Mouse (Mus musculus): ENCODE data around the gene Gramd1b.

The Gramd1b gene

GRCm38 (mm10) chr9:40370151-40370550 lies 161.0 kb downstream of the Gramd1b start:
- DNase-seq (ENCODE audit: low spot score in 2 of 2) = no peak

GRCm38 (mm10) chr9:40366795-40367194 lies 164.4 kb downstream of the Gramd1b start:
- DNase-seq (ENCODE audit: low spot score in 2 of 2) = no peak

- no peak for DNase-seq (ENCODE audit: low spot score in 2 of 2)
Observed at GRCm38 (mm10) chr9:40364312-40364711, 166.9 kb downstream of the Gramd1b start.

GRCm38 (mm10) chr9:40361970-40362369 lies 169.2 kb downstream of the Gramd1b start:
- no peak for DNase-seq (ENCODE audit: low spot score in 2 of 2)

- DNase-seq (ENCODE audit: low spot score in 2 of 2) = no peak
Observed at GRCm38 (mm10) chr9:40358408-40358896, 172.7 kb downstream of the Gramd1b start.

- DNase-seq (ENCODE audit: low spot score in 2 of 2) = no peak
Observed at GRCm38 (mm10) chr9:40356768-40357446, 174.3 kb downstream of the Gramd1b start.

GRCm38 (mm10) chr9:40356368-40356767 lies 174.8 kb downstream of the Gramd1b start:
- DNase-seq (ENCODE audit: low spot score in 2 of 2) = no peak

- no peak for DNase-seq (ENCODE audit: low spot score in 2 of 2)
Observed at GRCm38 (mm10) chr9:40355406-40355805, 175.8 kb downstream of the Gramd1b start.

- DNase-seq (ENCODE audit: low spot score in 2 of 2) = no peak
Observed at GRCm38 (mm10) chr9:40353596-40353995, 177.6 kb downstream of the Gramd1b start.

GRCm38 (mm10) chr9:40350640-40351039 lies 180.5 kb downstream of the Gramd1b start:
- DNase-seq (ENCODE audit: low spot score in 2 of 2) = peak in 1 of 2 experiments; percentile 29

- no peak for DNase-seq (ENCODE audit: low spot score in 2 of 2)
Observed at GRCm38 (mm10) chr9:40350052-40350451, 181.1 kb downstream of the Gramd1b start.

GRCm38 (mm10) chr9:40349554-40349953 lies 181.6 kb downstream of the Gramd1b start:
- DNase-seq (ENCODE audit: low spot score in 2 of 2) = no peak

- no peak for DNase-seq (ENCODE audit: low spot score in 2 of 2)
Observed at GRCm38 (mm10) chr9:40348714-40349233, 182.4 kb downstream of the Gramd1b start.

GRCm38 (mm10) chr9:40346232-40346984 lies 184.8 kb downstream of the Gramd1b start:
- DNase-seq (ENCODE audit: low spot score in 2 of 2) = no peak

GRCm38 (mm10) chr9:40345493-40346231 lies 185.5 kb downstream of the Gramd1b start:
- no peak for DNase-seq (ENCODE audit: low spot score in 2 of 2)

GRCm38 (mm10) chr9:40344801-40345492 lies 186.2 kb downstream of the Gramd1b start:
- no peak for DNase-seq (ENCODE audit: low spot score in 2 of 2)

GRCm38 (mm10) chr9:40343828-40344227 lies 187.4 kb downstream of the Gramd1b start:
- no peak for DNase-seq (ENCODE audit: low spot score in 2 of 2)

GRCm38 (mm10) chr9:40343053-40343652 lies 188.0 kb downstream of the Gramd1b start:
- no peak for DNase-seq (ENCODE audit: low spot score in 2 of 2)

- no peak for DNase-seq (ENCODE audit: low spot score in 2 of 2)
Observed at GRCm38 (mm10) chr9:40342101-40342500, 189.1 kb downstream of the Gramd1b start.

GRCm38 (mm10) chr9:40339578-40339977 lies 191.6 kb downstream of the Gramd1b start:
- DNase-seq (ENCODE audit: low spot score in 2 of 2) = no peak
